Mouse (Mus musculus) neutrophil, adult 59 days (primary cell): ENCODE measurements around the gene Ntrk2. TPM values are rescaled to one million over a fixed set of nuclear protein-coding genes. Genes with fewer than 3 reads are reported as not detected.

ENCODE experiments used
- total RNA-seq, 2 experiments: library from RNA; stranded (reverse); gene quantifications; 1 replicate in 1 of 2; 2 replicates in 1 of 2; pipeline ENCODE4 v1.2.4; 2023

Gene Ntrk2
- not detected for total RNA-seq

GRCm38 (mm10) chr13:58806397-58806892 lies at the start of gene Ntrk2:
TSS of gene Ntrk2 (plus strand) at chr13:58806569.

Other genes starting within 250 kb of the Ntrk2 start
- not detected for gene Slc28a3, start 195.7 kb upstream of the Ntrk2 start, total RNA-seq